Mouse (Mus musculus): ENCODE data around the gene Fnbp1. TPM values are rescaled to one million over a fixed set of nuclear protein-coding genes. Genes with fewer than 3 reads are reported as not detected.

Fnbp1 gene
- polyA plus RNA-seq, 1 experiment from 2014 or later, result 26.3 TPM

- 42% methylated on average over 11 of the region's 11 CpGs for WGBS
- Histone ChIP-seq H3K9me3 (no peaks in the 10 kb centered on the region), H3K4me2 (replicated peaks) (no peak overlapping the region)
Measured at GRCm38 (mm10) chr2:31106621-31107320, 35.0 kb downstream of the Fnbp1 start.

GRCm38 (mm10) chr2:31106004-31106403 lies 35.8 kb downstream of the Fnbp1 start:
- H3K9ac ChIP-seq, result no peak overlapping the region
- H3K4me2 ChIP-seq (replicated peaks), result no peak overlapping the region
- no peaks in the 10 kb centered on the region; the same call in 1 of the 2 replicates for H3K36me3 ChIP-seq
- 90% methylated on average over 3 of the region's 3 CpGs for WGBS
- peaks cover 32% of the 10 kb centered on the region for H3K4me1 ChIP-seq
- ATAC-seq (ENCODE audit: insufficient number of reproducible peaks, insufficient read depth, low FRiP score, low TSS enrichment), result no peak
- H3K9me3 ChIP-seq, result no peaks in the 10 kb centered on the region
- no peak overlapping the region for H3K4me3 ChIP-seq
- H3K27me3 ChIP-seq, result no peaks in the 10 kb centered on the region
- no peak overlapping the region for H3K27ac ChIP-seq

More at GRCm38 (mm10) chr2:31106621-31107320, 35.0 kb downstream of the Fnbp1 start:
- peak overlapping the region; percentile 24; the same call in 1 of the 2 replicates for H3K27ac ChIP-seq
- H3K4me1 ChIP-seq, result peaks cover 32% of the 10 kb centered on the region
- H3K27me3 ChIP-seq, result no peaks in the 10 kb centered on the region
- H3K4me3 ChIP-seq, result no peak overlapping the region
- H3K36me3 ChIP-seq, result no peaks in the 10 kb centered on the region; the same call in 1 of the 2 replicates
- H3K9ac ChIP-seq, result no peak overlapping the region
- ATAC-seq (ENCODE audit: insufficient number of reproducible peaks, insufficient read depth, low FRiP score, low TSS enrichment), result no peak

GRCm38 (mm10) chr2:31105279-31105678 lies 36.5 kb downstream of the Fnbp1 start:
- Histone ChIP-seq H3K4me3 (no peak overlapping the region), H3K4me1 (peaks cover 26% of the 10 kb centered on the region), H3K27me3 (no peaks in the 10 kb centered on the region), H3K4me2 (replicated peaks) (no peak overlapping the region), H3K27ac (no peak overlapping the region), H3K36me3 (no peaks in the 10 kb centered on the region; the same call in 1 of the 2 replicates), H3K9me3 (no peaks in the 10 kb centered on the region), H3K9ac (no peak overlapping the region)
- ATAC-seq (ENCODE audit: insufficient number of reproducible peaks, insufficient read depth, low FRiP score, low TSS enrichment), result no peak
- WGBS, result 80% methylated on average over 3 of the region's 3 CpGs

GRCm38 (mm10) chr2:31103321-31103720 lies 38.5 kb downstream of the Fnbp1 start:
- no peaks in the 10 kb centered on the region; the same call in 1 of the 2 replicates for H3K36me3 ChIP-seq
- no peak overlapping the region for H3K4me2 ChIP-seq (replicated peaks)
- H3K4me3 ChIP-seq, result no peak overlapping the region
- H3K4me1 ChIP-seq, result peaks cover 19% of the 10 kb centered on the region
- H3K27me3 ChIP-seq, result no peaks in the 10 kb centered on the region
- H3K9ac ChIP-seq, result no peak overlapping the region
- WGBS, result 63% methylated on average over 8 of the region's 8 CpGs
- no peaks in the 10 kb centered on the region for H3K9me3 ChIP-seq
- no peak overlapping the region for H3K27ac ChIP-seq
- no peak for ATAC-seq (ENCODE audit: insufficient number of reproducible peaks, insufficient read depth, low FRiP score, low TSS enrichment)

GRCm38 (mm10) chr2:31101285-31101684 lies 40.5 kb downstream of the Fnbp1 start:
- Histone ChIP-seq H3K27ac (no peak overlapping the region), H3K27me3 (no peaks in the 10 kb centered on the region), H3K36me3 (no peaks in the 10 kb centered on the region; the same call in 1 of the 2 replicates), H3K9ac (no peak overlapping the region), H3K9me3 (no peaks in the 10 kb centered on the region), H3K4me1 (peaks cover under 1% of the 10 kb centered on the region), H3K4me2 (replicated peaks) (no peak overlapping the region), H3K4me3 (no peak overlapping the region)
- 86% methylated on average over 3 of the region's 3 CpGs for WGBS
- no peak for ATAC-seq (ENCODE audit: insufficient number of reproducible peaks, insufficient read depth, low FRiP score, low TSS enrichment)

GRCm38 (mm10) chr2:31099079-31099478 lies 42.7 kb downstream of the Fnbp1 start:
- no peaks in the 10 kb centered on the region; the same call in 1 of the 2 replicates for H3K36me3 ChIP-seq
- WGBS, result 78% methylated on average over 8 of the region's 8 CpGs
- no peak overlapping the region for H3K27ac ChIP-seq
- no peaks in the 10 kb centered on the region for H3K27me3 ChIP-seq
- H3K4me3 ChIP-seq, result no peak overlapping the region
- H3K9ac ChIP-seq, result no peak overlapping the region
- H3K9me3 ChIP-seq, result no peaks in the 10 kb centered on the region
- H3K4me2 ChIP-seq (replicated peaks), result no peak overlapping the region
- no peak for ATAC-seq (ENCODE audit: insufficient number of reproducible peaks, insufficient read depth, low FRiP score, low TSS enrichment)
- no peaks in the 10 kb centered on the region; the same call in 1 of the 2 replicates for H3K4me1 ChIP-seq

GRCm38 (mm10) chr2:31098616-31099015 lies 43.2 kb downstream of the Fnbp1 start:
- Histone ChIP-seq H3K27me3 (no peaks in the 10 kb centered on the region), H3K4me3 (no peak overlapping the region), H3K9ac (no peak overlapping the region), H3K4me2 (replicated peaks) (no peak overlapping the region), H3K4me1 (no peaks in the 10 kb centered on the region; the same call in 1 of the 2 replicates), H3K27ac (no peak overlapping the region), H3K9me3 (no peaks in the 10 kb centered on the region), H3K36me3 (no peaks in the 10 kb centered on the region; the same call in 1 of the 2 replicates)
- WGBS, result 94% methylated on average over 11 of the region's 11 CpGs
- no peak for ATAC-seq (ENCODE audit: insufficient number of reproducible peaks, insufficient read depth, low FRiP score, low TSS enrichment)

GRCm38 (mm10) chr2:31097276-31097675 lies 44.5 kb downstream of the Fnbp1 start:
- Histone ChIP-seq H3K4me2 (replicated peaks) (no peak overlapping the region), H3K27ac (no peak overlapping the region), H3K36me3 (no peaks in the 10 kb centered on the region), H3K9ac (no peak overlapping the region), H3K27me3 (no peaks in the 10 kb centered on the region), H3K4me1 (no peaks in the 10 kb centered on the region; the same call in 1 of the 2 replicates), H3K4me3 (no peak overlapping the region), H3K9me3 (no peaks in the 10 kb centered on the region)
- no peak for ATAC-seq (ENCODE audit: insufficient number of reproducible peaks, insufficient read depth, low FRiP score, low TSS enrichment)
- 85% methylated on average over 2 of the region's 2 CpGs for whole genome bisulfite sequencing

- no peaks in the 10 kb centered on the region for H3K27me3 ChIP-seq
- H3K27ac ChIP-seq, result no peak overlapping the region
- no peak for ATAC-seq (ENCODE audit: insufficient number of reproducible peaks, insufficient read depth, low FRiP score, low TSS enrichment)
- no peak overlapping the region for H3K4me2 ChIP-seq (replicated peaks)
- H3K36me3 ChIP-seq, result no peaks in the 10 kb centered on the region
- 80% methylated on average over 15 of the region's 15 CpGs for WGBS
- H3K4me1 ChIP-seq, result no peaks in the 10 kb centered on the region; the same call in 1 of the 2 replicates
- H3K4me3 ChIP-seq, result no peak overlapping the region
- no peaks in the 10 kb centered on the region for H3K9me3 ChIP-seq
- no peak overlapping the region for H3K9ac ChIP-seq
Measured at GRCm38 (mm10) chr2:31096119-31096518, 45.7 kb downstream of the Fnbp1 start.

- 39% methylated on average over 5 of the region's 5 CpGs for WGBS
- H3K27me3 ChIP-seq, result no peaks in the 10 kb centered on the region
- 0 out of 2 replicates have a peak, but pooled peaks cover 7% of the 10 kb centered on the region for H3K4me1 ChIP-seq
- H3K9me3 ChIP-seq, result no peaks in the 10 kb centered on the region
- H3K9ac ChIP-seq, result no peak overlapping the region
- H3K4me2 ChIP-seq (replicated peaks), result no peak overlapping the region
- no peak overlapping the region for H3K4me3 ChIP-seq
- ATAC-seq (ENCODE audit: insufficient number of reproducible peaks, insufficient read depth, low FRiP score, low TSS enrichment), result no peak
- H3K36me3 ChIP-seq, result 0 out of 2 replicates have a peak, but pooled peaks cover 5% of the 10 kb centered on the region
- H3K27ac ChIP-seq, result no peak overlapping the region
Measured at GRCm38 (mm10) chr2:31094565-31094964, 47.2 kb downstream of the Fnbp1 start.

GRCm38 (mm10) chr2:31092939-31093338 lies 48.9 kb downstream of the Fnbp1 start:
- no peak overlapping the region for H3K4me3 ChIP-seq
- no peak overlapping the region for H3K4me2 ChIP-seq (replicated peaks)
- H3K4me1 ChIP-seq, result peaks cover 20% of the 10 kb centered on the region
- no peak overlapping the region for H3K9ac ChIP-seq
- H3K27ac ChIP-seq, result no peak overlapping the region
- 0 out of 2 replicates have a peak, but pooled peaks cover 5% of the 10 kb centered on the region for H3K36me3 ChIP-seq
- no peaks in the 10 kb centered on the region for H3K9me3 ChIP-seq
- ATAC-seq (ENCODE audit: insufficient number of reproducible peaks, insufficient read depth, low FRiP score, low TSS enrichment), result no peak
- H3K27me3 ChIP-seq, result no peaks in the 10 kb centered on the region
- 89% methylated on average over 3 of the region's 3 CpGs for WGBS

- H3K4me2 ChIP-seq (replicated peaks), result no peak overlapping the region
- 59% methylated on average over 3 of the region's 3 CpGs for WGBS
- no peak for ATAC-seq (ENCODE audit: insufficient number of reproducible peaks, insufficient read depth, low FRiP score, low TSS enrichment)
- peaks cover 33% of the 10 kb centered on the region for H3K4me1 ChIP-seq
- H3K9ac ChIP-seq, result no peak overlapping the region
- H3K36me3 ChIP-seq, result 0 out of 2 replicates have a peak, but pooled peaks cover 5% of the 10 kb centered on the region
- H3K27ac ChIP-seq, result no peak overlapping the region
- H3K4me3 ChIP-seq, result no peak overlapping the region
- no peaks in the 10 kb centered on the region for H3K27me3 ChIP-seq
- no peaks in the 10 kb centered on the region for H3K9me3 ChIP-seq
Measured at GRCm38 (mm10) chr2:31091182-31091581, 50.6 kb downstream of the Fnbp1 start.
